Mouse (Mus musculus): ENCODE results near the gene Arl5c.

Arl5c gene

GRCm38 (mm10) chr11:97995564-97996288 is at the start of gene Arl5c:
Gene Arl5c, minus strand, starts transcription at chr11:97996181.
- DNase-seq (ENCODE audit: low spot score in 2 of 2): no peak

- no peak for DNase-seq (ENCODE audit: low spot score in 2 of 2)
Observed at GRCm38 (mm10) chr11:98045596-98045995, 49.6 kb upstream of the Arl5c start.

GRCm38 (mm10) chr11:98044074-98044473 is 48.1 kb upstream of the Arl5c start:
- no peak for DNase-seq (ENCODE audit: low spot score in 2 of 2)

- no peak for DNase-seq (ENCODE audit: low spot score in 2 of 2)
Observed at GRCm38 (mm10) chr11:98042741-98043140, 46.8 kb upstream of the Arl5c start.

DNA sequence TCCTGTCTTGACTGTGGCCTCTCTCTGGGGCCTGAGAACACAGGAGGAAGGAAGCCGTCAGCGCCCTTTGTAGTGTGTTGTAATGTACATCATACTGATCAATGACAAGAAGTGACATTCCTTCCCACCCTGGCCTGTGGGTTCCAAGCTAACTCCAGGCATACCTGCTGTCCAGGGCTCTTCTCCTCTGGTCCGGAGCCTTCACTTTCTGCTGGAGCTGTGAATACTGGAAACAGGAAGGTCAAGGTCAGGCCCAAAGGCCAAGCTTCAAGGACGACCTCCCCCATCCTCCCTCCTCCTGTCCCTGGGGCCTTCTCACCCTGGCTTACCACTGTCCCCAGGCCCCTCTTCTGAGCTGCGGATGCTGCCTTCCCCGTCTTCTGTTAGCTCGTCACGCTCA is 45.0 kb upstream of the Arl5c start:
- no peak for DNase-seq (ENCODE audit: low spot score in 2 of 2)

DNA sequence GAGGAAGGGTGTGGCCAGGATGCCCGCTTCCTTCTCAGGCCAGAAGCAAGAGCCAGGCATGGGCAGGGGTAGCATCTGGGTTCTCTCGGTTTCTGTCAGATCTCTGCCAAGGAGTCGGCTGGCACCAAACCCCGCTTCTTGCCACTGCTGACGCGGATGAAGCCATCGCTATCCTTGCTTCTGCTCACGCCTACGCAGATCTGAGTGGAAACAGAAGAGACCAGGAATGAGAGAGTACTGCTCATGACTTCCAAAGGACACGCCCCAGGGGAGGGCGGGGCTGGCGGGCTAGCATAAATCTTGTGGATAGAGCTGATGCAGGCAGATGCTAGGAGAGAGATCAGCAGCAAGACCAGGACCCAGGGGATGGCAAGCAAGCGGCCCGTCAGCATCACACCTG is 41.9 kb upstream of the Arl5c start:
- DNase-seq (ENCODE audit: low spot score in 2 of 2): no peak

DNA sequence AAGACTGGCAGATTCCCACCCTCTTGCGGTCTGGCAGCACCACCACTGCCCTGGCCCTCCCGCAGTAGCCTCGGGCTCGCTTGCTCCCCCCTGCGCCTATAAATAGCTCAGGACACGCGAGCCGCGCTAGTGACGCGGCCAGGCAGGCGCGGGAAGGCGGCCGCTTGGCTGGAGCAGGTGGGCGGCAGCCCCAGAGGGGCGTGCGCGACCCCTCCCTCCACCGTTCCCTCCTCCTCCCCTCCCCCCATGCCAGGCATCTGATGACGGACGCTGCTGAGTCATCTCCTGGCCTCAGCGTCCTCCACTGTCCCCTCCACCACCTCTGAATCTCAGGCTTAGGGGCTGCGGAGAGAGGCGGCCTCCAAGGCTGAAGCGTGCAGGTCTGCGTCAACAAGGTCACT is 40.0 kb upstream of the Arl5c start:
- DNase-seq (ENCODE audit: low spot score in 2 of 2): no peak

- DNase-seq (ENCODE audit: low spot score in 2 of 2): no peak
Observed at GRCm38 (mm10) chr11:98034840-98035239, 38.9 kb upstream of the Arl5c start.

DNA sequence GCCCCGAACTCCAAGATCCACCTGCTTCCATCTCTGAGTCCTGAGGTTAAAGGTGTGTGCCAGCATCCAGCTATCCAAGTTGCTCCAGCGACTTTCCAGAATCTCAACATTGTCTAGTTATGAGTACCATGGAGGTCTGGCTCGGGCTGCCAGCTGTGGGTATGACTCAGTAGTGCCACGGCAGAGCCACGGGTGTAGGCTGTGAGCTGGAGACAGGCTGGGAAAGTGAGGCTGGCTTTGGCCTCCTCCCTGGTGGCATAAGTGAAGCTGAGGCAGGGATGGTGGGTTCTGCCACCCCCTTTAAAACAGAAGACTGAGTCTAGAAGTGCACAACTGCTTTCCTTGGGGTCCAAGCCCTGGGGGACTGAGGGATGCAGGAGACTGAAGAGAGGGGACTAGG is 38.1 kb upstream of the Arl5c start:
- DNase-seq (ENCODE audit: low spot score in 2 of 2): no peak

GRCm38 (mm10) chr11:98031443-98031770 is 35.4 kb upstream of the Arl5c start:
- peak in 1 of 2 experiments; percentile 78 for DNase-seq (ENCODE audit: low spot score in 2 of 2)

DNA sequence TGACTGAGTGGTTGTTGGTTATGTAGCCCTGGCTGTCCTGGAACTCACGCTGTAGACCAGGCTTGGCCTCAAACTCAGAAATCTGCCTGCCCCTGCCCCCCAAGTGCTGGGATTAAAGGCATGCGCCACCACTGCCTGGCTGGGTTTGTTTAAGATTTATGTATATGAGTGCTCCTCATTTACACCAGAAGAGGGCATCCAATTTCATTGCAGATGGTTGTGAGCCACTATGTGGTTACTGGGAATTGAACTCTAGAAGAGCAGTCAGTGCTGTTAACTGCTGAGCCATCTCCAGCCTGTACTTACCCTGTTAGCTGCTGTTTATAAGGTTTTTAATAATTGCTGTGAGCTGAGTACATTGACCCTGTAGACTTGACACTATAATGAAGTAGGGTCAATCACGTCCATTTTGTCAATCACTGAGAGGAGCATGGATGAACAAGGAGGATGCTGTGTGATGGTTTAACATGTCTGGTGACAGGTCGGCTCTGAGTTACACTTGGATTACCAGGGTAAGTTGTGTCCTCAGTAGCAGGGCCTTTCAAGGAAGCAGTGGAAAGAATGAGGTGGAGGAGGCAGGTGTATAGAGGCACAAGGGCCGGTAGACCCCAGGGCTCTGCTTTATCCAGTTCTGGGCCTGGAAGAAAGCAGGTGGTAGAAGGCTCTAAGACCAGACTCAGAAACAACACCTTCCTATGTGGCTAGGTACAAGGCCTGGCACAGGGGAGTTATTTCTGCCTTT is 34.9 kb upstream of the Arl5c start:
- DNase-seq (ENCODE audit: low spot score in 2 of 2): no peak

DNA sequence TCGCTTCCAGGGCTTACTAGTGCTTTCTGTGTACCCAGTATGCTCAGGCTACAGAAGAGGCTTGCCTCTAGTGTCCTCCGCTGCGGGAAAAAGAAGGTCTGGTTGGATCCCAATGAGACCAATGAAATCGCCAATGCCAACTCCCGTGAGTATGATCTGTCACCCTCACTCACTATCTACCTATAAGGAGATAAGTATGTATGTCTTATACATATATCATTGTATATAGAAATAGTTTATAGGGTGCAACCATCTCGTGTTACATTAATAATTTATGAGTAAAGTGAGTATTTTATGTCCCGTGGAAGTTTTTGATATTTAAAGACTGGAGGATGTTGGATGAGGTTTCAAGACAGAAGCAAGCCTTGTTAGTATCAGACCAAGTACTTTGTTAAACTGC is 31.8 kb upstream of the Arl5c start:
- no peak for DNase-seq (ENCODE audit: low spot score in 2 of 2)

- DNase-seq (ENCODE audit: low spot score in 2 of 2): no peak
Observed at GRCm38 (mm10) chr11:98027297-98027688, 31.3 kb upstream of the Arl5c start.

GRCm38 (mm10) chr11:98026570-98027296 is 30.8 kb upstream of the Arl5c start, which contains the start of gene Rpl19:
Gene Rpl19, plus strand, starts transcription at chr11:98026710.
- DNase-seq (ENCODE audit: low spot score in 2 of 2): peak; percentile 85 to 92

DNA sequence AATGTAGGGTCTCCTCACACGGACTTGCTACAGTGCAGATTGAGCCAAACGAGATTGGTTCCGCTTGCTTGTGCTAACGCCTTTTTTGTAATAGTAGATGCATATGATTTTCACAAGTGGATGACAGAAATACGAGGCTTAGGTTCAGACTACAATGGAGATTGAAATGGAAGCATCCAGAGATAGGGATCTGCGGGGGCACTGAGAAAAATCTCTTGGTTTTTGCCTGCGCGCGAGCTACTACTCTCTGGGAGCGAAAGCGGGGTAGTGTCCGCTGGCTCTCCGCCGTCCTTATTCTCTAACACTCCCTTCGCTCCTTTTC is 30.2 kb upstream of the Arl5c start:
- DNase-seq (ENCODE audit: low spot score in 2 of 2): no peak

- no peak for DNase-seq (ENCODE audit: low spot score in 2 of 2)
Observed at GRCm38 (mm10) chr11:98024516-98024915, 28.5 kb upstream of the Arl5c start.

GRCm38 (mm10) chr11:98022555-98023371 is 26.8 kb upstream of the Arl5c start, which contains the start of gene Cacnb1:
Gene Cacnb1, minus strand, starts transcription at chr11:98023034.
- no peak for DNase-seq (ENCODE audit: low spot score in 2 of 2)

DNA sequence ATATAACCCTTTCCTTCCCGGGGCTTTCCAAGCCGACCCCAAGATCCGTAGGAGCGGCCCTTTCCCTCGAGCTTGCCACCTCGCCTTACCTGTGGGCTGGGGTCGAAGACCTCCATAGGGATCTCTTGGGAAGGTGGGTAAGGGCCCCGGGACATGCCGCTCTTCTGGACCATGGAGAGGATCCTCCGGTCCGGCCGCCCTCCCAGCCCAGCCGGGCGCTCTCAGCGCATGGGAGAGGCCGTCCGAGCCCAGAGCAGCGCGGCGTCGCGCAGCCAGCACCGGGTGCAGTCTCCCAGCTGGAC is 26.2 kb upstream of the Arl5c start:
- no peak for DNase-seq (ENCODE audit: low spot score in 2 of 2)

DNA sequence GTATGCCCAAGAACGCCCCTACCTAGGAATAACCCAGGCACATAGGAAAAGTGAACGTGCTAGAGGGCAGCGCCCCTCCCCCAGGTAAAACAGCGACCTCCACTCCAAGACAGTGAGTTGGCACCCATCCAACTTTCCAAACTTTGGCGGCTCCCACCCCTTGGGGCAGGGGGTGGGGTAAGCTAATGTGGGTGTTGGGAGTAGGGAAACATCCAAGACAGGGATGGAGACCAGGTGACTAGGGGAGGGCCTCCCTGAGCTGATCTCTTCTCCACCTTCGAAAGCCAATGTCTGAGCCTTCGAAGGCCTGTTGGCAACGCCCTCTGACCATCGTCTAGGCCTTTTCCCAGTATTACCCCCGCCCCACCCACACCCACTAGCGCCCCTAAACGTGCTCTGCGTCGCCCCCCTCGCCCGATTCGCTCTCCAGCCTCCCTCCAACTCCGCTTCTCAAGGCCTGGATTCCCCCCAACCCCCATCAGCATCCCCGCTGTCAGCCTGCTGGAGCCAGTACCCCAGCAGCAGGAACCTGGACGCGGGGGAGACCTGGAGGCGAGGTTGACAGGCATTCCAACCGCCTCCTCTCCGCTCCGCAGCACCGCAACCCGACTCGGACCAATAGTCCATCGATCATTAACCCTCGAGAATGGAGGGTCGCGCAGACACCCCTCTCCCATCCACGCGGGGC is 25.7 kb upstream of the Arl5c start:
- no peak for DNase-seq (ENCODE audit: low spot score in 2 of 2)

- DNase-seq (ENCODE audit: low spot score in 2 of 2): no peak
Observed at GRCm38 (mm10) chr11:98021118-98021517, 25.1 kb upstream of the Arl5c start.

- DNase-seq (ENCODE audit: low spot score in 2 of 2): no peak
Observed at GRCm38 (mm10) chr11:98020710-98021109, 24.7 kb upstream of the Arl5c start.
